Mouse (Mus musculus) spleen, embryonic (tissue): ENCODE results near the gene Dnmt3a.

Source experiments
- CTCF ChIA-PET: fragments of 350-600 bp; sonication (Branson Sonifier 250); formaldehyde crosslinking; loops from one replicate; lab custom pipeline; 2022; lab: Charles Lee

Gene Dnmt3a

GRCm38 (mm10) chr12:3817033-3817432 is 11.2 kb downstream of the Dnmt3a start:
- CTCF ChIA-PET = interaction anchor here (1.1 kb wide), 1 partner anchor 15 kb away, joined by 4 read pairs; no protein-coding TSS in a partner anchor

DNA sequence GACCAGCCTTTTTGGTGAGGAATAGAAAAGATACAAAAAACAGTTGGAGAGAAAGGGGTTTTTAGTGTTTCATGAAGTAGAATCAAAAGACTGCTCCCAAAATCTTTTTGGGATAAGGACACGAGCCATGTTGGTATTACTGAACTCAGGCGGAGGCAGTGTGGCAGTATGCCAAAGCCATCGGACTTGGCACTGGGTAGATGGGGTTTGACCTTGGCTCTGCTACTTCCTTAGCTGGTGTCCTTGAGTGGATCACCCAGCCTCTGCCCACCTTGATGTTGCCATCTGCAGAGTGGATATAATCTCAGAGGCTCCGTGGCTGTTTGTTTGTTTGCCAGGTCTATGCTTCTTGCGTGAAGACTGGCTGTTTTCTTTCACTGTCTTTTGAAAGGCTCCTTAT is 11.8 kb downstream of the Dnmt3a start:
- CTCF ChIA-PET = no interaction called here

GRCm38 (mm10) chr12:3819899-3820298 is 14.1 kb downstream of the Dnmt3a start:
- CTCF ChIA-PET = no interaction called here

DNA sequence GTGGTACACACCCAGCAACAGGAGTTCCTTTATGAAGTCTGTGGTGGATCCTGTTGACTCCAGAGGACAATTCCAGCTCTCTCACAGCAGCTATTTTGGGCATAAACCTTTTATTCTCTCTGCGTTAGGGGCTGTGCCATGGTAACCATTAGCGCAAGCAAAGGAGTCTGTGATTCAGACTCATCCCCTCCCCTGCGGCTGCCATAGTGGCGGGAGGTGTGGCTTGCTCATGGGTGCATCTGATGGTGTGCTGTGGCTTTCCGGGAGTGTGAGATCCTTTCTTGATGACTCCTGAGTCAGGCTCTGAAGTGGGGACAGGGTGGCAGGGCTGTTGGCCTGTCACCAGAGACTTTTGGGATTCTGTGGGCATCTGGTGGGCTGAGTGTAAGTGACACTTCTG is 17.6 kb downstream of the Dnmt3a start:
- CTCF ChIA-PET = interaction anchor here (1.3 kb wide), 1 partner anchor 13 kb away, joined by 3 read pairs; no protein-coding TSS in a partner anchor

- CTCF ChIA-PET = no interaction called here
Observed at GRCm38 (mm10) chr12:3824906-3825713, 19.3 kb downstream of the Dnmt3a start.

DNA sequence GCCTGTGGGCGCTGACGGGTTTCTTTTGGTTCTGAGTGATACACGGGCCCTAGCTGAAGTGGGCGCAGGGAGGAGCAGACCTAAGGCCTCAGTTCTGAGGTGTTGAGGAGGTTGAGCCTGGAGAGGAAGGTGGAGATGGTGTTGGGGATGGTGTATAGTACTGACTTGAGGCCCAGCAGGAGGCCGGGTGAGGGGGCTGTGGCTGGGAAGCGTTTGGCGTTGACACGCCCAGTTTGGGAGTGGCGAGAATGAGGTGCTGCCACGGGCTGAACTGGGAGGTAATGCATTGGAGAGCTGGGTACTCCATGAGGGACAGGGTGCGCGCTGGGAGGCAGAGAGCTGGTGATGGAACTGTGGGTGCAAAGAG is 19.9 kb downstream of the Dnmt3a start:
- CTCF ChIA-PET = no interaction called here

DNA sequence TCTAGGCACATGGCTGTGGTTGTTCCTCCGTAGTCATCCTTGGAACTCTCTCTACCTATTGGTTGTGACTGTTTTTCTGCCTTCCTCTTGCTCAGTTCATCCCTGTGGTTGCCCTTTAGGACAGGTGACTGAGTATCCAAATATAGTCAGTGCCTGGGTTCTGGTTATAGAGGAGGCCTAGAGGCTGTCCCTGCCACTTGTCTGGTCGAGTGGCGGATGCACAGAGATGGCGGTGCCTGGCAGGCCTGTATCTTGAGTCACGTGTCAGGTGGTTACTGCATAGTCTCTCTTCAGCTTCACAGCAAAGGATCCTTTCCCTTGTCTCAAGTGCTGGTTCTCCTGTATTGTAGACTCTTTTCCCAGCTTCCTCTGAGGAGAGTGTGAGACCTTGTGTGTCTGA is 22.0 kb downstream of the Dnmt3a start:
- CTCF ChIA-PET = no interaction called here

- CTCF ChIA-PET = interaction anchor here (0.5 kb wide), 1 partner anchor 51 kb away, joined by 3 read pairs; no protein-coding TSS in a partner anchor
Observed at GRCm38 (mm10) chr12:3833059-3833760, 27.4 kb downstream of the Dnmt3a start.

DNA sequence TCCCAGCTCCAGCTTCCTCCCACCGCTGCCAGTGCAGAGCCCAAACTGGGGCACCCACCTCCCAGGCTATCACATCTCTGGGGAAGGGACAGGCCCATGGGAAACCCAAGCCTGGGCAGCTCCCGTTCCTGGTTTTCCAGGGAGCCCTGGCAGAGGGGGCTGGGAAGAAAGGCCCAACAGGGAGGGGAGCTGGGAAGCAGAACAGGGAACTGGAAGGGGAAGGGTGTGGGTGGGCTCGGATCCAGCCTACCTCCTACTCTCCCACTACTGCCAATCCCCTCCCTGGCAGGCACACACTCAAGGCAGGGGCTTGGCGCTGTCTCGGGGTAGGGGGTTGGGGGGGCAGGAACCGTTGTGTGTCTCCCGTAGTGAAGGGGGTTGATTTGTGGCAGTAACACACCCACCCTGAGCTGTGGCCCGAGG is 28.1 kb downstream of the Dnmt3a start:
- CTCF ChIA-PET = interaction anchor here (0.5 to 0.7 kb wide), 2 partner anchors 23 to 52 kb away, joined by 3 to 12 read pairs; no protein-coding TSS in a partner anchor

GRCm38 (mm10) chr12:3834373-3835314 is 28.8 kb downstream of the Dnmt3a start:
- CTCF ChIA-PET = interaction anchor here (0.6 to 0.7 kb wide), 3 partner anchors 24 to 180 kb away, joined by 3 to 12 read pairs (median 3); no protein-coding TSS in a partner anchor

DNA sequence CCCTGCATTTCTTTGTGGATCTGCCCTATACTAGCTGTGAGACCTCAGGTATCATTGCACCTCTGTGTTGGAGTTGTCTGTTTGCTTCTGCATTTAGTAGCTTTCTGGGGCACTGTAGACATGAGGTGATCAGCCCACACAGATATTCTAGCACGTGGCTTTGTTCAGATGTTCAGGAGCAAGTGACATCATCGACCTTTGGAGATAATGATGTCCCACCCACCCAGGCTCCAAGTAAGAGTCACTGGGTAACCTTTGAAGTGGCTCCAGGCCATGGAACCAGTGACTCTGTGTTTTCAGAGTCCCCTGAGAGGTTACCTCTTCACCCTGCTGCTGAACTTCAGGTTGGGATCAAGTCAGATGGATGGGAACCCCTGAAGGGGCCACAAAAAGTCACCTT is 29.8 kb downstream of the Dnmt3a start:
- CTCF ChIA-PET = interaction anchor here (0.6 kb wide), 2 partner anchors 31 to 181 kb away, joined by 3 read pairs; no protein-coding TSS in a partner anchor

- CTCF ChIA-PET = no interaction called here
Observed at GRCm38 (mm10) chr12:3837081-3837832, 31.4 kb downstream of the Dnmt3a start.

DNA sequence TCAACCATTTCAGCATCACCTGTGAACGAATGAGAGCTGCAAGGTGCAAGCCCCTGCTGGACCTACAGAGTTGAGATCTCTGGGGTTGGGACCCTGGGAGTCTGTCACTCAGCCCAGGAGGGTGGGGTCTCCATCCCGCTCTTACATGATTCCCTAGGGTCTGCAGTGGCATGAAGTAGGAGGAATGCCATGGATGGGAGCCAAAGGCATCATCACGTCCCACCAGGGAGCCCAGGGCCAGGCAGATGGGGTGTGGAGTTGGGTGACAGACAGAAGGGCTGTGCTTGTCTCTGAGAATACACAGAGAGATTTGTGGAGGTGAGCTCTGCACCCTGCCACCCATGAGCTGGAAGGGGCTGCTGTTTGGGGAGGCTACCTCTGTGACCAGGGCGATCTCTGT is 32.2 kb downstream of the Dnmt3a start:
- CTCF ChIA-PET = no interaction called here

- CTCF ChIA-PET = no interaction called here
Observed at GRCm38 (mm10) chr12:3839662-3840061, 33.9 kb downstream of the Dnmt3a start.

- CTCF ChIA-PET = no interaction called here
Observed at GRCm38 (mm10) chr12:3841121-3841520, 35.3 kb downstream of the Dnmt3a start.

- CTCF ChIA-PET = no interaction called here
Observed at GRCm38 (mm10) chr12:3842843-3843242, 37.0 kb downstream of the Dnmt3a start.

DNA sequence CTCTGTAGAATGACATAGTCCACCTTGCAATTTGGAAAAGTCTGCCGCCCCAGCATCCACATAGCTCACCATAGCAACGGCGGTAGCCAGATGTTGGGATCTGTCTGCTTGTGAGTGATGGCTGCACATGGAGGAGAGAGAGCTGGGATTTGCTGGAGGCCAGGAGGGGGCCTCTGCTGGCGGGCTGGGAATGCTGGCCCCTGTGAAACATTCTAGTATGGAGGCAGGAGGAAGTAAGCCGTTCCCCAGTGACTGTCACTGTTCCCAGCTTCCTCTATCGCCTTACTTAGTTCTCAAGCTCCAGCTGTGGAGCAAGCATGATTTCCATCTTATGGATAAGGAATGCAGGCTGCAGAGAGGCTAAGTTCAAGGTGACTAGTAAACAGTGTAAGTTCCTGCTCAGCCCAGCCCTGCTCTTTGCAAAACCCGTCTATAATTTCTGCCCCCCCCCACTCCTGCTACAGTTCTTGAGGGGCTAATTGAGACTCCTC is 37.6 kb downstream of the Dnmt3a start:
- CTCF ChIA-PET = interaction anchor here (0.7 kb wide), 1 partner anchor 27 kb away, joined by 7 read pairs; no protein-coding TSS in a partner anchor

DNA sequence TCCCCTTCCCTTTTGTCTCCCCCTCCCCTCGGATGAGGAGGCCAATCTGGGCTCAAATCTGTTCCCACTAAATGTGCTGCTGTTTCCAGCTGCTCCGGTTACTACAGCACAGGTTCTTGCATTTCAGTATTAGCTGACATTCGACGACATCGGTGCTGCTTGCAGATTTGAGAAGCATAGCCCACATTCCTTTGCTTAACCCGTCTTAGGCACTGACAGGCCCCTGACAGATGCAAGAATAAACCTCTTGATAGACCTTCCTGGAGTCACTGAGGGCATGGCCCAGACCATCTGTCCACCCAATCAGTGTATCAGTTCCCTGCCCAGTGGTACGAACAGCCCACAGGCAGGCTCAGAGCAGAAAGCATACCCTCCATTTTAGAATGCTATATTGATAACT is 38.1 kb downstream of the Dnmt3a start:
- CTCF ChIA-PET = interaction anchor here (0.7 kb wide), 1 partner anchor 27 kb away, joined by 7 read pairs; no protein-coding TSS in a partner anchor

DNA sequence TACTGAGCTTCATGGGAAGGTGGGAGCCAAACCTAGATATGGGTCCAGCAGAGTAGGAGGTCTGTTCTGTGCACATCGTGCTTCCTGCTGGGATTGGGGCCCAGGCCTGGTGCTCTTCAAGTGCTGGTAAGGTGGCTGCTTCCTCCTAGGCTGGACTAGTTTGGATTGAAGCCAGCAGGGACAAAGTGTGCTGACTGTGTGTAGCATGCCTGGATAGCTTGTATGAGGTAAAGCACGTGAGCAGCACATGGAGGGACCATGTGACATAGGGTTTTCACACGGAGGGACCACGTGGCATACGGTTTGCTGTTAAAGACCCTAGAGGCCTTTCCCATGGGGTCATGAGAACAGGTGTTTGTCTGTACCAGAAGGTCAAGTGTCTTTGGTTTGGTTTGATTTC is 38.5 kb downstream of the Dnmt3a start:
- CTCF ChIA-PET = interaction anchor here (0.7 kb wide), 1 partner anchor 27 kb away, joined by 7 read pairs; no protein-coding TSS in a partner anchor

DNA sequence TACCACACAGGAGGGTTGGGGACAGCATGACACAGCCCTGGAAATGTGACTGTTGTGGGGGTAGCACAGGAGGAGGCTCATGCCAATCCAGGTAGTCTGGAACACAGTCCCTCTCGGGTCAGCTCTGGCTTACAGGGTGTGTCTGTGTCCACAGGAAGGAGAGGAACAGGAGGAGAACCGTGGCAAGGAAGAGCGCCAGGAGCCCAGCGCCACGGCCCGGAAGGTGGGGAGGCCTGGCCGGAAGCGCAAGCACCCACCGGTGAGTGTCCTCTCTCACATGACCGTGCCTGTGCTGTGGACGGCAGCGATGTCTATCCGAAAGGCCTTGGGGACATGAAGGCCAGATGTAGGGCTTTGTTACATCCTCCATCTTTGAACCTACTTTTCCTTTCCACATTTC is 43.7 kb downstream of the Dnmt3a start:
- CTCF ChIA-PET = interaction anchor here (0.8 kb wide), 1 partner anchor 264 kb away, joined by 3 read pairs; no protein-coding TSS in a partner anchor
